Mouse (Mus musculus): ENCODE results near the gene Cmya5. TPM values are rescaled to one million over a fixed set of nuclear protein-coding genes. Genes with fewer than 3 reads are reported as not detected.
A peak's percentile ranks its signal among the peaks of the same experiment; 100 is the strongest.
"Not testable (repeated sequence)": the region's sequence is repeated elsewhere in the genome, so short reads cannot be mapped to it uniquely, and the experiment has no call there.

The Cmya5 gene
- polyA plus RNA-seq, 1 experiment from 2014 or later = 0.21 TPM

- peak; percentile 17; the same call in 1 of the 2 replicates for ATAC-seq
- Histone ChIP-seq H3K9ac (ENCODE audit: low read depth, low read length) (no peak overlapping the region), H3K4me1 (ENCODE audit: control insufficient read depth, insufficient read depth, low read depth, low read length) (no peaks in the 10 kb centered on the region), H3K4me2 (ENCODE audit: low read length) (no peak overlapping the region), H3K27ac (ENCODE audit: low read depth, low read length) (no peak overlapping the region), H3K4me3 (ENCODE audit: low read length) (no peak overlapping the region), H3K9me3 (ENCODE audit: control insufficient read depth, low read length) (no peaks in the 10 kb centered on the region), H3K36me3 (ENCODE audit: control insufficient read depth, insufficient read depth, low read length) (no peaks in the 10 kb centered on the region), H3K27me3 (replicated peaks; ENCODE audit: control insufficient read depth, insufficient read depth, low read length) (no peaks in the 10 kb centered on the region)
- 77% methylated on average over 10 of the region's 10 CpGs for WGBS
These were observed 50.2 kb downstream of the Cmya5 start for GRCm38 (mm10) chr13:93094204-93094935.

GRCm38 (mm10) chr13:93093697-93094096, 50.8 kb downstream of the Cmya5 start:
- H3K9ac ChIP-seq (ENCODE audit: low read depth, low read length) = no peak overlapping the region
- no peak overlapping the region for H3K4me3 ChIP-seq (ENCODE audit: low read length)
- no peaks in the 10 kb centered on the region for H3K9me3 ChIP-seq (ENCODE audit: control insufficient read depth, low read length)
- no peaks in the 10 kb centered on the region for H3K4me1 ChIP-seq (ENCODE audit: control insufficient read depth, insufficient read depth, low read depth, low read length)
- no peak for ATAC-seq
- WGBS = 89% methylated on average over 5 of the region's 5 CpGs
- no peaks in the 10 kb centered on the region for H3K27me3 ChIP-seq (replicated peaks; ENCODE audit: control insufficient read depth, insufficient read depth, low read length)
- H3K36me3 ChIP-seq (ENCODE audit: control insufficient read depth, insufficient read depth, low read length) = no peaks in the 10 kb centered on the region
- H3K4me2 ChIP-seq (ENCODE audit: low read length) = no peak overlapping the region
- no peak overlapping the region for H3K27ac ChIP-seq (ENCODE audit: low read depth, low read length)

DNA sequence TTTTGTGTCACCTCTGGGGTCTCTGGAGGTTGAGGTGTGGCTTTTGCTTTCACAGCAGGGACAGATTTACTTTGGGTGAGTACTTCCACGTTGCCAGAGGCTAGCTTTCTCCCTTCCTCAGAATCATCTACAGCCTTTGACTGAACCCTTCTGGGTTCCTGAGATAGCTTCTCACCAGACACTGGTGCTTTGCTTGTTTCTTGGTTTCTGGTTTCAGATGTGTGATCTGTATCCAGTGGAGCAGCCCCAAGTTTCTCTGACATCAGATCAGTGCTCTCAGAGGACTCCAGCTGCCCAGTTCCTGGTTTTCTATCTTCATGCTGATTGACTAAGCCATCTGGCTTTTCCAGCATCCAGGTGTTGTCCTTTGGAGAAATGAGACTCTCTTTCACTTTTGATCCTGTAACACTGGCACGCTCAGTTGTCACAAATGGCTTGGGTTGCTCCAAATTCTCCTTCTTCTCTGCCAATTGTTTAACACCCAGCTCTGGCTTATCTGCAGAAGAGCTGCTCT, 51.6 kb downstream of the Cmya5 start:
- Histone ChIP-seq H3K4me3 (ENCODE audit: low read length) (no peak overlapping the region), H3K4me2 (ENCODE audit: low read length) (no peak overlapping the region), H3K27me3 (replicated peaks; ENCODE audit: control insufficient read depth, insufficient read depth, low read length) (no peaks in the 10 kb centered on the region), H3K9ac (ENCODE audit: low read depth, low read length) (no peak overlapping the region), H3K4me1 (ENCODE audit: control insufficient read depth, insufficient read depth, low read depth, low read length) (no peaks in the 10 kb centered on the region), H3K36me3 (ENCODE audit: control insufficient read depth, insufficient read depth, low read length) (no peaks in the 10 kb centered on the region), H3K9me3 (ENCODE audit: control insufficient read depth, low read length) (no peaks in the 10 kb centered on the region), H3K27ac (ENCODE audit: low read depth, low read length) (no peak overlapping the region)
- WGBS = 71% methylated on average over 2 of the region's 2 CpGs
- no peak for ATAC-seq

GRCm38 (mm10) chr13:93091866-93092455, 52.6 kb downstream of the Cmya5 start:
- H3K9ac ChIP-seq (ENCODE audit: low read depth, low read length) = no peak overlapping the region
- WGBS = 90% methylated on average over 10 of the region's 10 CpGs
- no peaks in the 10 kb centered on the region for H3K27me3 ChIP-seq (replicated peaks; ENCODE audit: control insufficient read depth, insufficient read depth, low read length)

DNA sequence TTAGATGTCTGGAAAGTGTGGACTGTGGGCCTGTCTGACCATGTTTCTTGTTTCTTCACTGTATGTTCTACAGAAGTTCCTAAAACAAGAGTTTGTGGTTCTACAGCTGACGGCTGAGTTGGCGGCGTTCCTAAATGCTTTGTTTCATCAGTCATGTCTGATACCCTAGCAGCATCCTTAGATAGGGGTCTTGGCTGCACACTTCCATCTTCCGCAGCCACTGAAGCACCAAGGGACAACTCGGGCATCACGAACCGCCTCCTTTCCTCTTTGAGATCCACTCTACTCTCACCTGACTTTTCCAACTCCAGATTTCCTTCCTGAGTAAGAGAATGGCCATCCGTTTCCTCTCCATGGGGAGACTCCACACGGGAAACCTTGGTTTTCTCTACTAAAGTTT, 53.3 kb downstream of the Cmya5 start:
- WGBS = 91% methylated on average over 9 of the region's 9 CpGs
- H3K27ac ChIP-seq (ENCODE audit: low read depth, low read length) = no peak overlapping the region
- no peak for ATAC-seq
- no peak overlapping the region for H3K4me2 ChIP-seq (ENCODE audit: low read length)
- H3K9me3 ChIP-seq (ENCODE audit: control insufficient read depth, low read length) = no peaks in the 10 kb centered on the region
- H3K9ac ChIP-seq (ENCODE audit: low read depth, low read length) = no peak overlapping the region
- H3K4me1 ChIP-seq (ENCODE audit: control insufficient read depth, insufficient read depth, low read depth, low read length) = no peaks in the 10 kb centered on the region
- H3K27me3 ChIP-seq (replicated peaks; ENCODE audit: control insufficient read depth, insufficient read depth, low read length) = no peaks in the 10 kb centered on the region
- no peaks in the 10 kb centered on the region for H3K36me3 ChIP-seq (ENCODE audit: control insufficient read depth, insufficient read depth, low read length)
- no peak overlapping the region for H3K4me3 ChIP-seq (ENCODE audit: low read length)

More at GRCm38 (mm10) chr13:93091866-93092455, 52.6 kb downstream of the Cmya5 start:
- Histone ChIP-seq H3K4me3 (ENCODE audit: low read length) (no peak overlapping the region), H3K4me1 (ENCODE audit: control insufficient read depth, insufficient read depth, low read depth, low read length) (no peaks in the 10 kb centered on the region), H3K27ac (ENCODE audit: low read depth, low read length) (no peak overlapping the region), H3K36me3 (ENCODE audit: control insufficient read depth, insufficient read depth, low read length) (no peaks in the 10 kb centered on the region), H3K9me3 (ENCODE audit: control insufficient read depth, low read length) (no peaks in the 10 kb centered on the region), H3K4me2 (ENCODE audit: low read length) (no peak overlapping the region)
- no peak for ATAC-seq

DNA sequence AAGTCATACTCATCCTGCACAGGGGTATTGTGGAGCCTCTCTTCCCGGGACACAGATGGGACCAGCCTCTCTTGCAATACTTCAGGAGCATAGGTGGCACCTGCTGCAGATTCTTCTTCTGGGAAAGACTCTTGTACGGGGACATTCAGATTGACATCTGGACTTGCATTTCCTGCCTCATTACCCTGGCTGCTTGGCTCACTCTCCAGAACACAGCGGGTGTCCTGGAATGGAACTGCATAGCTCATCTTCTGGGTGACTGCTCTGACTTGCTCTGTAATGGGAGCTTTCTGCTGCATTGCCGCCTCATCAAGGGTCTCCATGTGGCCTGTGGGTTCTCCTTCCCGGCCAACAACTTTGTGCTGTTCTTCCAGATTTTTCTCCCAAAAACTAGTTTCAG, 55.0 kb downstream of the Cmya5 start:
- ATAC-seq = peak; percentile 72; the same call in 1 of the 2 replicates
- Histone ChIP-seq H3K4me2 (ENCODE audit: low read length) (no peak overlapping the region), H3K9ac (ENCODE audit: low read depth, low read length) (no peak overlapping the region), H3K4me1 (ENCODE audit: control insufficient read depth, insufficient read depth, low read depth, low read length) (no peaks in the 10 kb centered on the region), H3K4me3 (ENCODE audit: low read length) (no peak overlapping the region), H3K27ac (ENCODE audit: low read depth, low read length) (no peak overlapping the region), H3K27me3 (replicated peaks; ENCODE audit: control insufficient read depth, insufficient read depth, low read length) (no peaks in the 10 kb centered on the region), H3K36me3 (ENCODE audit: control insufficient read depth, insufficient read depth, low read length) (no peaks in the 10 kb centered on the region), H3K9me3 (ENCODE audit: control insufficient read depth, low read length) (no peaks in the 10 kb centered on the region)
- 60% methylated on average over 5 of the region's 5 CpGs for WGBS

GRCm38 (mm10) chr13:93085711-93086110, 58.8 kb downstream of the Cmya5 start:
- Histone ChIP-seq H3K4me1 (ENCODE audit: control insufficient read depth, insufficient read depth, low read depth, low read length) (no peaks in the 10 kb centered on the region), H3K9me3 (ENCODE audit: control insufficient read depth, low read length) (no peaks in the 10 kb centered on the region), H3K4me3 (ENCODE audit: low read length) (no peak overlapping the region), H3K36me3 (ENCODE audit: control insufficient read depth, insufficient read depth, low read length) (no peaks in the 10 kb centered on the region), H3K4me2 (ENCODE audit: low read length) (no peak overlapping the region), H3K27ac (ENCODE audit: low read depth, low read length) (no peak overlapping the region), H3K27me3 (replicated peaks; ENCODE audit: control insufficient read depth, insufficient read depth, low read length) (no peaks in the 10 kb centered on the region), H3K9ac (ENCODE audit: low read depth, low read length) (no peak overlapping the region)
- WGBS = 91% methylated on average over 4 of the region's 4 CpGs
- ATAC-seq = no peak

DNA sequence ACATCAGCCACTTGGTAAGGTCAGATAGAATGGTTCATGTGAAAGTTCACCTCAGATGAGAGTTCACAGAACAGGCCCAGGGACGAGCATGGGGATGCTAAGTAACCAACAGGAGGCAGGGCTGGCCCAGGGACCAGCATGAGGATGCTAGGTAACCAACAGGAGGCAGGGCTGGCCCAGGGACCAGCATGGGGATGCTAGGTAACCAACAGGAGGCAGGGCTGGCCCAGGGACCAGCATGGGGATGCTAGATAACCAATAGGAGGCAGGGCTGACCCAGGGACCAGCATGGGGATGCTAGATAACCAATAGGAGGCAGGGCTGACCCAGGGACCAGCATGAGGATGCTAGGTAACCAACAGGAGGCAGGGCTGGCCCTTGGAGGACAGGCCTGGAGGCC, 62.2 kb downstream of the Cmya5 start:
- not testable (repeated sequence) for H3K27me3 ChIP-seq (replicated peaks; ENCODE audit: control insufficient read depth, insufficient read depth, low read length); H3K27ac ChIP-seq (ENCODE audit: low read depth, low read length); H3K4me2 ChIP-seq (ENCODE audit: low read length); ATAC-seq; H3K4me1 ChIP-seq (ENCODE audit: control insufficient read depth, insufficient read depth, low read depth, low read length); H3K9ac ChIP-seq (ENCODE audit: low read depth, low read length); H3K36me3 ChIP-seq (ENCODE audit: control insufficient read depth, insufficient read depth, low read length); H3K4me3 ChIP-seq (ENCODE audit: low read length); H3K9me3 ChIP-seq (ENCODE audit: control insufficient read depth, low read length)
- 75% methylated on average over 1 of the region's 1 CpGs for WGBS

DNA sequence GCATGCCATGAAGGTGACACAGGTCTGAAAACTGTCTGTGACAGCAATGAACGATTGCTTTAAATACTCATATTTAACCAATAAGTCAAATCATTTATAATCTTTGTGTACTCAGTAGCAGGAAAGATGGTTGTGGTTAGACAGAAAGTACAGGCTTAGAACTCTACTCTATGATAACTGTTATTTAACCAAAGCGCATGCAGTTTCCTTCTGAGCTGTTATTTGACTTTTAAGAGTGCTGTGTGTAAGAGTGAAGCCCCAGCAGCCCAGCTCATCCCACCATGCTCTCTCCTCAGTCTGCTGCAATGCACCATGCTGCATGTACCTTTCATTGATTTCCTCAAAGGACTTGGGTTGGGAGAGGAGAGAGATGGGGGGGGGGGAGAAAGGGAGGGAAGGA, 63.7 kb downstream of the Cmya5 start:
- ATAC-seq = no peak
- Histone ChIP-seq H3K4me1 (ENCODE audit: control insufficient read depth, insufficient read depth, low read depth, low read length) (no peaks in the 10 kb centered on the region), H3K27me3 (replicated peaks; ENCODE audit: control insufficient read depth, insufficient read depth, low read length) (no peaks in the 10 kb centered on the region), H3K36me3 (ENCODE audit: control insufficient read depth, insufficient read depth, low read length) (no peaks in the 10 kb centered on the region), H3K4me3 (ENCODE audit: low read length) (no peak overlapping the region), H3K9me3 (ENCODE audit: control insufficient read depth, low read length) (peaks cover 5% of the 10 kb centered on the region; the same call in 1 of the 2 replicates), H3K4me2 (ENCODE audit: low read length) (no peak overlapping the region), H3K9ac (ENCODE audit: low read depth, low read length) (no peak overlapping the region), H3K27ac (ENCODE audit: low read depth, low read length) (no peak overlapping the region)
- WGBS = 92% methylated on average over 2 of the region's 2 CpGs

All from hindbrain, embryonic 16.5 days (tissue).